Mouse (Mus musculus) heart, postnatal 0 days (tissue): ENCODE measurements at regions not wholly inside any gene's neighbourhood (a gene's known extent, or its start where the extent isn't known, plus 50 kb on each side); places are given as distances from the start of the nearest gene placed in this dataset.
"Not testable (repeated sequence)": the region's sequence is repeated elsewhere in the genome, so short reads cannot be mapped to it uniquely, and the experiment has no call there.

Experiments used
- ATAC-seq: fragments of 200-750 bp; cut with Nextera tagmentation; 2 replicates; pipeline ENCODE4 v1.8.0; 2017; ENCODE audit warnings: low read depth, moderate number of reproducible peaks, moderate library complexity; ENCODE audit not compliant: insufficient read depth
- DNase-seq: peaks from one replicate; pipeline ENCODE4 v3.0.0-alpha.2; 2016; ENCODE audit warnings: low spot score
- H3K27ac ChIP-seq: fragments of 300-500 bp; sonication (generic); 2 replicates; pipeline ENCODE4 v1.5.1; 2014; ENCODE audit warnings: low read depth, mild to moderate bottlenecking
- H3K27me3 ChIP-seq: fragments of 300-500 bp; sonication (generic); 2 replicates; pipeline ENCODE4 v1.6.1; 2014; ENCODE audit warnings: low read length, mixed read lengths; ENCODE audit not compliant: control insufficient read depth, insufficient read depth
- H3K36me3 ChIP-seq: fragments of 300-500 bp; sonication (generic); replicated peaks from 2 replicates; pipeline ENCODE4 v1.6.1; 2014; ENCODE audit warnings: low read length, mixed read lengths; ENCODE audit not compliant: control insufficient read depth, insufficient read depth
- H3K4me1 ChIP-seq: fragments of 300-500 bp; sonication (generic); 2 replicates; pipeline ENCODE4 v1.6.1; 2014; ENCODE audit warnings: antibody characterized with exemption; ENCODE audit not compliant: control insufficient read depth, insufficient read depth
- H3K4me2 ChIP-seq: fragments of 300-500 bp; sonication (generic); 2 replicates; pipeline ENCODE4 v1.6.1; 2014; ENCODE audit warnings: low read depth, mild to moderate bottlenecking, low read length, moderate library complexity
- H3K4me3 ChIP-seq: fragments of 300-500 bp; sonication (generic); 2 replicates; pipeline ENCODE4 v1.5.1; 2014; ENCODE audit warnings: low read depth, low read length
- H3K9ac ChIP-seq: fragments of 300-500 bp; sonication (generic); replicated peaks from 2 replicates; pipeline ENCODE4 v1.6.1; 2014; ENCODE audit warnings: low read depth, low read length, mixed read lengths
- H3K9me3 ChIP-seq: fragments of 300-500 bp; sonication (generic); replicated peaks from 2 replicates; pipeline ENCODE4 v1.6.1; 2016; ENCODE audit warnings: low read length; ENCODE audit not compliant: control insufficient read depth
- CTCF ChIP-seq: IDR thresholded peaks from 2 replicates; pipeline ENCODE4 v1.5.1; 2016; ENCODE audit warnings: antibody characterized with exemption, control low read depth, low read depth
- EP300 ChIP-seq: IDR thresholded peaks from 2 replicates; pipeline ENCODE4 v1.6.1; 2016; ENCODE audit warnings: antibody characterized with exemption, low read depth
- WGBS: fragments of 180-500 bp; shearing (Covaris S2); extraction: QIAGEN DNeasy Blood & Tissue Kit; methylation state at CpG from one replicate; pipeline ENCODE4 v1.1.7; 2014; 5-methylcytosine and 5-hydroxymethylcytosine counted together

- ATAC-seq (no peak), DNase-seq (no peak)
- TF ChIP-seq CTCF: no peak
- TF ChIP-seq EP300: no peak
- Histone ChIP-seq H3K4me1 (no peaks in the 10 kb centered on the region), H3K9ac (no peak overlapping the region), H3K27me3 (no peaks in the 10 kb centered on the region), H3K27ac (no peak overlapping the region), H3K4me3 (no peak overlapping the region), H3K36me3 (no peaks in the 10 kb centered on the region), H3K9me3 (no peaks in the 10 kb centered on the region), H3K4me2 (no peak overlapping the region)
- 86% methylated on average over 5 of the region's 5 CpGs for WGBS
Observed at GRCm38 (mm10) chr3:153105591-153105990, 123.5 kb upstream of the St6galnac5 start.

- not testable (repeated sequence) for H3K4me1 ChIP-seq, H3K4me2 ChIP-seq, H3K36me3 ChIP-seq, DNase-seq, H3K27me3 ChIP-seq, ATAC-seq, H3K27ac ChIP-seq, H3K4me3 ChIP-seq, H3K9me3 ChIP-seq, H3K9ac ChIP-seq
- 78% methylated on average over 4 of the region's 4 CpGs for WGBS
Observed at GRCm38 (mm10) chr3:153090572-153090971, 108.5 kb upstream of the St6galnac5 start.

- Histone ChIP-seq H3K9me3 (no peaks in the 10 kb centered on the region), H3K4me3 (no peak overlapping the region), H3K4me1 (no peaks in the 10 kb centered on the region), H3K9ac (no peak overlapping the region), H3K27me3 (no peaks in the 10 kb centered on the region), H3K36me3 (no peaks in the 10 kb centered on the region), H3K27ac (no peak overlapping the region), H3K4me2 (0 out of 2 replicates have a peak overlapping the region, but pooled peaks have one; percentile 4)
- DNase-seq (no peak), ATAC-seq (no peak)
- TF ChIP-seq CTCF (no peak), EP300 (no peak)
- WGBS: 20% methylated on average over 17 of the region's 17 CpGs
Observed at GRCm38 (mm10) chr3:153085096-153085788, 103.2 kb upstream of the St6galnac5 start.

- H3K9ac ChIP-seq: no peak overlapping the region
- 64% methylated on average over 23 of the region's 23 CpGs for WGBS
- 0 out of 2 replicates have a peak overlapping the region, but pooled peaks have one; percentile 4 for H3K4me2 ChIP-seq
- ATAC-seq (no peak), DNase-seq (no peak)
- H3K27me3 ChIP-seq: no peaks in the 10 kb centered on the region
- H3K4me3 ChIP-seq: no peak overlapping the region
- no peaks in the 10 kb centered on the region for H3K4me1 ChIP-seq
- H3K36me3 ChIP-seq: no peaks in the 10 kb centered on the region
- TF ChIP-seq EP300: no peak
- TF ChIP-seq CTCF: no peak
- H3K27ac ChIP-seq: no peak overlapping the region
- no peaks in the 10 kb centered on the region for H3K9me3 ChIP-seq
Observed at GRCm38 (mm10) chr3:153084226-153085095, 102.4 kb upstream of the St6galnac5 start.

- Histone ChIP-seq H3K9ac (no peak overlapping the region), H3K27me3 (no peaks in the 10 kb centered on the region), H3K4me3 (no peak overlapping the region), H3K9me3 (no peaks in the 10 kb centered on the region), H3K27ac (no peak overlapping the region), H3K4me1 (0 out of 2 replicates have a peak, but pooled peaks cover 4% of the 10 kb centered on the region), H3K4me2 (no peak overlapping the region), H3K36me3 (no peaks in the 10 kb centered on the region)
- DNase-seq (peak; percentile 14), ATAC-seq (no peak)
- WGBS: 69% methylated on average over 3 of the region's 3 CpGs
- TF ChIP-seq CTCF (no peak), EP300 (no peak)
Observed at GRCm38 (mm10) chr3:153080371-153080770, 98.3 kb upstream of the St6galnac5 start.
